Comparison of ENCODE assay signal across 30 mouse cellular contexts in the genomic region with DNA sequence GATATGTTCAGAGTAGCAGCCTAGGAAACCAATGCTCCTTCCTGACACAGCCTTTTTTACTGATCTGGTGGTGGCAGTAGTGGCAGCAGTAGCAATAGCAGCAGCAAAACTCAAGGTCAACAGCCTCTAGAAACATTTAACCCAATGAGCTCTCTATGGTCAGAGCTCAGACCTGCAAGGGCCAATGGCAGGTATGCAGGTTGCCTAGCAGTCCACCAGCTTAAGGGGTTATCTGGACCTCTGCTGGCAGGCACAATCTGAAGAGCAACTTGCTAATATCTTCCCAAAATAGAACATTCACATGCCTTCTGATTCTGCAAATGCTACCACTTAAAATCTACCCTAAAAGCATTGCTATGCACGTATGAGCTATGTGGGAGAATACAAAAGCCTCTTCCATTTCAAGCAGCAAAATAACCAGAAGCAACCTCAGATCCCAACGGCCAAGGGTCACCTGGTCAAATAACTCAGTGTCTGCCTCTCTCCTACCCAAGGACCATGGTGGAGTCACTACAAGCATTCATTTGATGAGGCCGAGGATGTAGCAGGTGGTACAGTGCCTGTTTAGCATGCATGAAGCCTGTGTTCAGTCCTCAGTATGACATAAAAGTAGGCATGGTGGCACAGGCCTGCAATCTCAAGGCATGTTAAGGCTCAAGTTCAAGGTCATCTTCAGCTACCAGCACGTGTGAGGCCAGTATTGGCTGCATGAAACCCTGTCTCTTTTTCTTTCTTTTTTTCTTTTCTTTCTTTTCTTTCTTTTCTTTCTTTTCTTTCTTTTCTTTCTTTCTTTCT. TPM values are rescaled to one million over a fixed set of nuclear protein-coding genes. Genes with fewer than 3 reads are reported as not detected.
DNase-seq lines count a peak whose midpoint lies in the region; ATAC-seq and TF ChIP-seq lines count a peak whose summit lies in the region.
"Had no signal": no experiment of that assay in that cellular context is flagged by ENCODE, and none has a peak within 500 bp of the region (broad histone marks: within the 10 kb centered on the region; RNA-seq: fewer than 3 reads in every experiment).

No protein-coding gene starts in this region.

- TF ChIP-seq EP300 in liver, postnatal 0 days (IDR thresholded peaks at IDR 0.05; ENCODE audit: low read depth) = no peak

- no peak overlapping the region for H3K4me3 ChIP-seq in liver, postnatal 0 days (ENCODE audit: low read depth, low read length)
- no peak overlapping the region for H3K4me3 ChIP-seq in liver, embryonic 11.5 days (ENCODE audit: low read depth, low read length)
- no peak overlapping the region for H3K4me3 ChIP-seq in heart, embryonic 13.5 days
- H3K4me3 ChIP-seq: erythroblast, embryonic 14.5 days; hindbrain, embryonic 10.5 days; limb, embryonic 10.5 days; limb, embryonic 15.5 days; myocyte; neural tube, embryonic 12.5 days had no signal

- peak; percentile 24 for DNase-seq in adrenal gland, adult 2 months
- DNase-seq in adrenal gland, postnatal 25 days = no peak
- no peak for DNase-seq in liver, postnatal 0 days
- no peak for DNase-seq in liver, embryonic 11.5 days (ENCODE audit: low spot score)
- peak; percentile 57 to 74 for DNase-seq in heart, postnatal 10 days
- no peak for DNase-seq in retina, embryonic 14.5 days (ENCODE audit: low spot score)
- DNase-seq in adipocyte (ENCODE audit: low spot score) = no peak
- DNase-seq: adrenal gland, postnatal 14 days; cerebellum, adult 18-20 months; cerebellum, postnatal 14 days; gastrocnemius, postnatal 10 days; kidney, adult 18-20 months; kidney, postnatal 4 days; layer of hippocampus, adult 9-11 months; lung, embryonic 14.5 days; lung, postnatal 14 days; right cerebral cortex, postnatal 4 days; thymus, postnatal 14 days had no signal

- H3K9me3 ChIP-seq in liver, postnatal 0 days (ENCODE audit: low read length) = no peaks in the 10 kb centered on the region
- no peaks in the 10 kb centered on the region for H3K9me3 ChIP-seq in liver, embryonic 11.5 days (ENCODE audit: control insufficient read depth, low read length)
- no peaks in the 10 kb centered on the region for H3K9me3 ChIP-seq in heart, embryonic 13.5 days
- H3K9me3 ChIP-seq: G1E; hindbrain, embryonic 10.5 days; limb, embryonic 10.5 days; limb, embryonic 15.5 days; neural tube, embryonic 12.5 days had no signal

- H3K27ac ChIP-seq in liver, postnatal 0 days (ENCODE audit: low read depth) = no peak overlapping the region
- no peak overlapping the region for H3K27ac ChIP-seq in liver, embryonic 11.5 days (ENCODE audit: low read depth, low read length)
- peak overlapping the region; percentile 96 for H3K27ac ChIP-seq in heart, embryonic 13.5 days (replicated peaks)
- H3K27ac ChIP-seq: hindbrain, embryonic 10.5 days; limb, embryonic 10.5 days; limb, embryonic 15.5 days; liver, embryonic 14.5 days; neural tube, embryonic 12.5 days had no signal

- no peaks in the 10 kb centered on the region for H3K4me1 ChIP-seq in liver, postnatal 0 days (ENCODE audit: insufficient read depth)
- H3K4me1 ChIP-seq in liver, embryonic 11.5 days (replicated peaks; ENCODE audit: control insufficient read depth, insufficient read depth, low read length) = no peaks in the 10 kb centered on the region
- peaks cover 45% of the 10 kb centered on the region for H3K4me1 ChIP-seq in heart, embryonic 13.5 days
- H3K4me1 ChIP-seq: hindbrain, embryonic 10.5 days; limb, embryonic 10.5 days; limb, embryonic 15.5 days; neural tube, embryonic 12.5 days had no signal

- no peak overlapping the region for H3K4me2 ChIP-seq in liver, postnatal 0 days (ENCODE audit: low read depth, low read length)
- H3K4me2 ChIP-seq in liver, embryonic 11.5 days = no peak overlapping the region
- peak overlapping the region; percentile 27 for H3K4me2 ChIP-seq in heart, embryonic 13.5 days
- H3K4me2 ChIP-seq: limb, embryonic 15.5 days; lung, embryonic 14.5 days; neural tube, embryonic 12.5 days had no signal

- peak; percentile 40; the same call in 1 of the 2 replicates for ATAC-seq in liver, postnatal 0 days
- no peak for ATAC-seq in liver, embryonic 11.5 days (replicated peaks; ENCODE audit: low FRiP score)
- ATAC-seq in heart, embryonic 13.5 days (ENCODE audit: extremely low read depth, insufficient number of reproducible peaks, low FRiP score, low TSS enrichment) = peak; percentile 72; the same call in 1 of the 2 replicates
- ATAC-seq: forebrain, embryonic 16.5 days; hindbrain, embryonic 16.5 days; midbrain, embryonic 16.5 days had no signal

- peaks cover 26% of the 10 kb centered on the region for H3K36me3 ChIP-seq in liver, postnatal 0 days (replicated peaks; ENCODE audit: insufficient read depth, low read length)
- peaks cover 10% of the 10 kb centered on the region; the same call in 1 of the 2 replicates for H3K36me3 ChIP-seq in liver, embryonic 11.5 days (ENCODE audit: control insufficient read depth, insufficient read depth, low read length)
- peaks cover 43% of the 10 kb centered on the region for H3K36me3 ChIP-seq in heart, embryonic 13.5 days

- 76% methylated on average over 4 of the region's 4 CpGs for WGBS in liver, postnatal 0 days (ENCODE audit: insufficient replicate concordance)
- 92% methylated on average over 4 of the region's 4 CpGs for WGBS in liver, embryonic 11.5 days
- WGBS in heart, embryonic 13.5 days = 49% methylated on average over 4 of the region's 4 CpGs

- no peak for TF ChIP-seq CTCF in liver, postnatal 0 days (IDR thresholded peaks at IDR 0.05; ENCODE audit: low read depth)

- no peaks in the 10 kb centered on the region for H3K27me3 ChIP-seq in liver, postnatal 0 days (ENCODE audit: insufficient read depth, low read length)
- no peaks in the 10 kb centered on the region for H3K27me3 ChIP-seq in liver, embryonic 11.5 days (replicated peaks; ENCODE audit: control insufficient read depth, insufficient read depth, low read length)
- no peaks in the 10 kb centered on the region for H3K27me3 ChIP-seq in heart, embryonic 13.5 days (replicated peaks)
- H3K27me3 ChIP-seq: limb, embryonic 15.5 days; neural tube, embryonic 12.5 days had no signal

- intact Hi-C loops in heart, postnatal 10 days (cut with DNase I) = no loop called here

- no peak overlapping the region for H3K9ac ChIP-seq in liver, postnatal 0 days (replicated peaks)
- no peak overlapping the region for H3K9ac ChIP-seq in liver, embryonic 11.5 days (ENCODE audit: low read depth, low read length)
- no peak overlapping the region for H3K9ac ChIP-seq in heart, embryonic 13.5 days
- H3K9ac ChIP-seq: limb, embryonic 15.5 days; liver, embryonic 14.5 days; lung, embryonic 14.5 days; neural tube, embryonic 12.5 days had no signal

RNA-seq across cellular contexts. Expression of gene Map1lc3a, which starts 11.6 kb away (rescaled TPM):
- total RNA-seq in adrenal gland, adult 2 months (2021) = 100 to 1,000 TPM; 475 to 819 TPM
- polyA plus RNA-seq in adrenal gland, adult 2 months (2012; rRNA removed) = 2,934 and 3,400 TPM in 2 replicates
- 818 and 895 TPM in 2 replicates for total RNA-seq in adrenal gland, postnatal 25 days (2021)
- 68.0 and 83.2 TPM in 2 replicates for polyA plus RNA-seq in liver, postnatal 0 days (2015; fragmentation: Nextera tagmentation; extraction: Ambion mirVana)
- polyA plus RNA-seq in liver, embryonic 11.5 days (2014; fragmentation: Nextera tagmentation; extraction: Ambion mirVana) = 43.5 and 45.6 TPM in 2 replicates
- 297 and 329 TPM in 2 replicates for polyA plus RNA-seq in heart, embryonic 13.5 days (2015; fragmentation: Nextera tagmentation; extraction: Ambion mirVana)
- 100 to 1,000 TPM; 594 to 650 TPM for total RNA-seq in heart, postnatal 10 days (2021)

RNA-seq across cellular contexts. Expression of gene Dynlrb1, which starts 51.3 kb away (rescaled TPM):
- total RNA-seq in adrenal gland, adult 2 months (2021) = 100 to 1,000 TPM; 292 to 437 TPM
- 164 and 217 TPM in 2 replicates for polyA plus RNA-seq in adrenal gland, adult 2 months (2012; rRNA removed)
- total RNA-seq in adrenal gland, postnatal 25 days (2021) = 391 and 422 TPM in 2 replicates
- polyA plus RNA-seq in liver, postnatal 0 days (2015; fragmentation: Nextera tagmentation; extraction: Ambion mirVana) = 129 and 139 TPM in 2 replicates
- polyA plus RNA-seq in liver, embryonic 11.5 days (2014; fragmentation: Nextera tagmentation; extraction: Ambion mirVana) = 272 and 289 TPM in 2 replicates
- 412 and 445 TPM in 2 replicates for polyA plus RNA-seq in heart, embryonic 13.5 days (2015; fragmentation: Nextera tagmentation; extraction: Ambion mirVana)
- 100 to 1,000 TPM; 201 to 224 TPM for total RNA-seq in heart, postnatal 10 days (2021)

Comparison
In these comparisons a context has a peak if more than half of its experiments do, and no peak if none do; other contexts are left out.
1. DNase-seq: peak in adrenal gland, adult 2 months (single experiment) and heart, postnatal 10 days (2 of 2); none in adrenal gland, postnatal 25 days (single experiment), liver, postnatal 0 days (single experiment), liver, embryonic 11.5 days (single experiment), retina, embryonic 14.5 days (single experiment) and adipocyte (single experiment).